Mouse (Mus musculus) heart, postnatal 4 days (tissue): ENCODE measurements at regions not wholly inside any gene's neighbourhood (a gene's known extent, or its start where the extent isn't known, plus 50 kb on each side); places are given as distances from the start of the nearest gene placed in this dataset.
A peak's percentile ranks its signal among the peaks of the same experiment; 100 is the strongest.

Experiments used
- DNase-seq: peaks from one replicate; pipeline ENCODE4 v3.0.0; 2021

DNA sequence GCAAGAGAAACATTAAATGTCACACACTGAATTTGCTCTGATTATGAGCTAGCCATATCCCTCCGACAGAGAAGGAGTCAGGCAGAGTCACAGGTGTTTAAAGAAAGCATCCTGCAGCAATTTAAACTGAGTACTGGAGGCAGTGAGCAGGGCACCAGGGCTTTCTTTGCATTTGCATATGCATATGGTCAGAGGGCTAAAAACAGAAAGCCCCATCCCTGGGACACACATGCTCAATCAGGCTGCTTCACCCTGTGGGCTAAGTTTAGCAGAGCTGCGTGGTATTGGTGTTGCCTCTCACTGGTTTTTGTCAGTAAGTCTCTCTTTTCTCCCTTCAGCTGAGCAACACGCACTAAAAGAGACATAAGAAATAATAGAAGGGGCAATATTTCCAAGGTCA, 289.9 kb upstream of the Rps6ka3 start:
- DNase-seq, result no peak

GRCm38 (mm10) chrX:158921424-158921823, 288.7 kb upstream of the Rps6ka3 start:
- no peak for DNase-seq

GRCm38 (mm10) chrX:158921838-158922450, 288.2 kb upstream of the Rps6ka3 start:
- peak; percentile 71 for DNase-seq

GRCm38 (mm10) chrX:158923081-158923561, 287.0 kb upstream of the Rps6ka3 start:
- DNase-seq, result no peak

DNA sequence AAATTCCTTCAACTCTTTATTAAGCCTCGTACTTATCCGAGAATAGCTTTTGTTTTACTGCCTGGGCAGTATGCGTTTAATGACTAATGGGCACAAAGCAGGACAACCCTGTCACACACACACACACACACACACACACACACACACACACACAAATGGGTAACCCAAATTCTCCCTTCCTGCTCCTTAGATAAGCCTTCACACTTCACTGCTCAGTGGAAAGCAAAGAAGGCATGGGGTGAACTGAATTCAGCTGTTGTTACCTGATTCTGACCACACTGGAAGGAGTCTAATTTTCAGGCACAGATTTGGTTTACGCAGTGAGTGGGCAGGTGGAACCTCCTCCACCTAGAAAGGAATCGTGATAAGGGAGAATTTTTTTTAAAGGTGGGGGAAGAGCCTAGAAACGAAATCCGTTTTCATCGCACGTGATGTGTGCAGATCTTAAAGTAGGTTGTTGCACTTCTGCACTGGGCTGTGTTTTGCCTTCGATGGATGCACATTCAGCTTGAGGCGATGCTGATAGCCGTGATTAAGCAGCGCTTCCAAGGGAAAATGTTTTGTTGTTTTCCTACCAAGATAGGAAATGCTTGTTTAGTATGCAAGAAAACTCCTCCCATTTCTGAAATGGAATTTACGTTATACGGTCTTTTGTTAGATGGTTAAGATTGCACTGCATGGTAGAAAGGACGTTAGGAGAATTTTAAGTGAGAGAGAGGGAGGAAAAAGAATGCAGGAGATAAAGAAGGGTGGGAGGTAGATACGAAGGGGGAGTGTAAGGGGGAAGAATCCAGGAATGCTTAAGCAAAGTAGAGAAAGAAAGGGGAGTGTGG, 286.2 kb upstream of the Rps6ka3 start:
- DNase-seq, result no peak

GRCm38 (mm10) chrX:158924490-158925398, 285.4 kb upstream of the Rps6ka3 start:
- DNase-seq, result no peak

GRCm38 (mm10) chrX:158931864-158932263, 278.2 kb upstream of the Rps6ka3 start:
- DNase-seq, result no peak

DNA sequence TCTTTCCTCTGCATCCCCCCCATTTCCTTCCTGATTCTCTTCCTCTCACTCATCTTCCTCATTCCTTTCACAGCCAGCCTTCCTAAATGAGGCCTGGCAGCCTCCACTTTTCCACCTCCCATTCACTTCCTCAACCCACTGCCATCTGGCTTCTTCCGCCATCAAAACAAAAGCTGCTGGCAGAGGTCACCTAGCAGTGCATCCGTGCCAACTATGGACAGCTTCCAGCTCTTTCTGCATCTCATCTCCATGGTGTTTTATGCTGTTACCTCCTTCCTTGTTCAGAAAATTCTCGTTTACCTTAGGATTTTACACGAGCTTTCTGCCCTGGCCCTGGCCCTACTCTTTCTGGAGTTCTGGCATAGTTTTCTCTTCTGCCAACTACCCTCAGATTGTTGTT, 262.9 kb upstream of the Rps6ka3 start:
- no peak for DNase-seq

DNA sequence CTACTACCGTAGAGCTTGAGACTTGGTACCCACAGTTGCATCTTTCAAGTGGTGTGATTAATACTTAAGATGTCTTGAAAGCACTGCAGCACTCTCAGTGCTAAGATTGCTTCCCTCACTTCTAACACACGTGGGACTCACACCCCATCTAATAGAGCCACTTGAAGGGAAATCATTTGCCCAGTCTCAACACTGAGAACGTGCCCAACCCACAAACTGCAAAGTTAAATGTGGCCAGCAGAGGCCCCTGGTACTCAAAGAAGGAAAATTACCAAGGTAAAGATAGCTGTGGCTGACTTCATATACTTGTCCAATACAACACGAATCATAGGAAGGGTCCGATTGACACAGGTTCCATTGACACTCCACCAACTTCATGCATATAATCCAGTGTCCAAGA, 238.4 kb upstream of the Rps6ka3 start:
- no peak for DNase-seq

- no peak for DNase-seq
Measured at GRCm38 (mm10) chrX:158976648-158977047, 233.5 kb upstream of the Rps6ka3 start.

- no peak for DNase-seq
Measured at GRCm38 (mm10) chrX:158984721-158985120, 225.4 kb upstream of the Rps6ka3 start.

DNA sequence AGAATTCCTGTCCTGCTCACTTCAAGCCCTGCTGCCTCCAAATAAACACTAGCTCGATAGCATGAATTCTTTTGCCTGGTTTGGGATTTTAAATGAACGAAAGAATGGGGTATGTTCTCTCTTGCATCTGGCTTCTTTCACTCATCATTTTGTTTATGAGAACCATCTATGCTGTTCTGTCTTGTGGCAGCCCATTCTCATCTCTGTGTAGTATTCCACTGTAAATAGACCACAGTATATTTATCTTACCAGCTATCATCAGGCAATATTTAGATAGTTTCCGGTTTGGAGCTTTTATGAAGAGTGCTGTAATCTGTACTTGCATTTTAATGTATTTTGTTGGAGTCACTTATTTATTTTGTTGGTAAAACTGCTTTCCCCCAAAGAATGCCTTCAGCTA, 222.4 kb upstream of the Rps6ka3 start:
- DNase-seq, result no peak

- DNase-seq, result no peak
Measured at GRCm38 (mm10) chrX:159018955-159019354, 191.2 kb upstream of the Rps6ka3 start.

DNA sequence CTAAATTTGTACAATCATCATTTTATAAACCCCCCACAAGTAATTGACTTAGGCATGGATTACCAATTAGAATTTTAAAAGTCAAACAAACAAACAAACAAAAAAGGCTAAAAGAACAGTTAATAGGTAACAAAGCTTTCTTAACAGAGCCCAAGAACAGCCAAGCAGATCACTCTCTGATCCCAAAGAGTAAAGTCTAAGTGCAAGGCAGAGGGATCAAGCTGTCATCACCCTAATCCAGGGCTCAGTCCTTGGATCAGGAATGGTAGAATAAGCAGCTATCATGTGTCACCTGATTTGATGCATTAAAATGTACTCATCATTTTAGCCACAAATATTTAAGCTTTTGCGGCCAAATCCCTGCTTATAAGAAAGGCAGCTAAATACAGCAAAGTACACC, 183.8 kb upstream of the Rps6ka3 start:
- DNase-seq, result no peak

- no peak for DNase-seq
Measured at GRCm38 (mm10) chrX:159031927-159032326, 178.2 kb upstream of the Rps6ka3 start.

DNA sequence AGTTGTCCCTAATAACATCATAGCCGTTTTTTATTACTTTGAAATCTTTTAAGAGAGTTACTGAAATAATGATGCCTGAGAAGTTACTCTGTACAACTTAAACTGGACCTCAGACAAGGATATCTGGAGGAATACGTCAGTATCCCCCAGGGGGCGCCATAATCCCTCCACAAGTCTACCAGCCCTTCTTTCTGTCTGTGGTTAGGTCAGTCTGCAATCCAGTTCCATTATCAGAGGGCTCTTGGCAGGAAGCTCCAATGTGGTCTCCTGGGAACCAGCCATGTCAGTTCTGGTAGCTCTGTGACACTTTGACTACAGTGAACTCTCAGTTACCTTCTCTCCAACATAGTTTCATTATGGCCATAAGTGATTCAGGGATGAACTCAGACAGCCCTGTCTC, 166.7 kb upstream of the Rps6ka3 start:
- DNase-seq, result peak; percentile 83

GRCm38 (mm10) chrX:159047876-159048275, 162.2 kb upstream of the Rps6ka3 start:
- DNase-seq, result no peak

DNA sequence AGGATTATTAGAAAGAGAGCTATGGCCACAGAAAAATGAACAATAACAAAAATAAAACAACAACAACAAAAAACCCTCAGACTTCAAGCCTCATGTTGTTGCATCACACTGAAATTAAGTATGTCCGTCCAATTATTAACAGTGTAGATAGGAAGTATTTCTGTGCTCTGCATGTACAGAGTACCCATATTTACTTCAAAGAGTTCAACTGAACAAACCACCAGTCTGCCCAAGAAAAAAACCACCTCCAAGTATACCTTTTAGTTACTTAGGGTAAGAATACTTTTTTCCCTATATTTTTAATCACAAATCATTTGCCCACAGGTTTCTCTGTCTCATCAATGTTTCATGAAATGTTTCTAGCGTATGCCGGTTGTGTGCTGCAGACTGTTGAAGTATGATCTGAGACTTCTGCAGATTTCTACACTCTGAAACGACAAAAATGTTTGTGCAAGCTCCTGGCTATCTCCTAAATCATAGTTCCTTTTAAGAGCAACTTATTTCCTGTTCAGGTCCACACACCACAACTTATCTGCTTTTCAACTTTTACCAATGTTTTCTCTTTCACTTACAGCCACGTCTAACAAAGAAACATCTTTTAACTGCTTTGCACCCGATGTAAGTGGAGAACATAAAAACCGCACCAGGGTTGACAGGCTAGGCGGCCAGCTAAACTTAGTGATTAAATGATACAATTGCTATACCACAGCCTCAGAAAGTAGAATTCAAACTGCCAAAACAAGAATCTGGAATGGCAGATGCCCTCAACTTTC, 154.2 kb upstream of the Rps6ka3 start:
- DNase-seq, result no peak

DNA sequence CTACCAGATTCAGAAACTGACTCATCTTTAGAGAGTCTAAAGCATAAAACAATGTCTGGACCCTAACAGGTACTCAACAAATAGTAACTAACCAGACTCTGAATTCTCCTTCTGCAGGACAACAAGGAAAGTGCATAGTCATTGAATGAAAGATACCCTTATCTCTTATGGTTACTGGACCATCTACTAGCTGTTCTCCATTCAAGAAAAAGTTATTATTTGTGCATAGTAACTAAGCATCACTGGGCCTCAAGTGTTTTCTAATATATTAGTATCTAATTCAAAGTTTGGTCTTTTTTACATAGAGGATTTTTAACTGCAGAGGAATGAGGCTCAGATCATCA, 153.7 kb upstream of the Rps6ka3 start:
- no peak for DNase-seq

DNA sequence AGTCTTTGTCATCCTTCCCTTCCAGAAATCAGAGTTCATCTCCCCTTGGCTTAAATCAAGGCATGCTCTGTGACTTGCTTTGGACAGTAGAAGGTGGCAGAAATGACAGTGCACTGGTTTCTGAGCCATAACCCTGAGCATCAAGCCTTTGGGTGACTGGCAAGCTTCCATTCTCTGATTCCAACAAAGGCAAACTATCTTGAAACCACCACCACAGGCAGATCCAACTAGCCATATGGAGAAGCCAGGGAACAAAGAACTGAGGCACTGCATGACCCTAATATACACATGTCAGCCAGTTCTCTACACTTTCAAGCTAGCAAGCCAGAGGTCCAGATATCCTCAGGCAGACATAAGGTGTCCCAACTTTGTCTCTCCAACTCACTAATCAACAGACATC, 151.2 kb upstream of the Rps6ka3 start:
- DNase-seq, result no peak

GRCm38 (mm10) chrX:159061322-159061721, 148.8 kb upstream of the Rps6ka3 start:
- no peak for DNase-seq

DNA sequence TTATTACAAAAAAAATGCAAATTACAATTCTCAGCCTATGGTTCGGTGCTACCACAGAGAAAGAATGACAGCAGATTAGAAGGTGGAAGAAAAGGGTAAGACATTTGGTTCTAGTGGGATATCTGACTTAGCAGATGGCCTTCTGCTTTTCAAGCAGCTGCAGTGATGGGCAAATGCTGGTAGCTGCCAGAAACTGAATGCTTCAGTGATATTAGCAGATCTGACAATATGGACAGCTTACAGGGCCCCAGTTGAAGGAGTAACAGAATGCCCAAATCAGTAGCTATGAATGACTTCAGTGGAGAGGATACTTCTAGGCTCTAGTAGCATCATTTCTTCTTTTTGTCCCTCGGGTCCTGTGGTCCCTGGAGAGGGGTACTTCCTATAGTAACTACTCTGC, 143.9 kb upstream of the Rps6ka3 start:
- DNase-seq, result no peak
